Mouse (Mus musculus) hindbrain, embryonic 16.5 days (tissue): Measurements from ENCODE around the gene Fpr3. TPM values are rescaled to one million over a fixed set of nuclear protein-coding genes. Genes with fewer than 3 reads are reported as not detected.

Experiments
- ATAC-seq: fragments of 200-750 bp; cut with Nextera tagmentation; 2 replicates; pipeline ENCODE4 v1.8.0; 2017; ENCODE audit warnings: moderate TSS enrichment, moderate library complexity
- H3K27ac ChIP-seq: fragments of 300-500 bp; sonication (generic); 2 replicates; pipeline ENCODE4 v1.5.1; 2014; ENCODE audit warnings: low read depth, mild to moderate bottlenecking, control low read depth, low read length, moderate library complexity
- H3K27me3 ChIP-seq: fragments of 300-500 bp; sonication (generic); replicated peaks from 2 replicates; pipeline ENCODE4 v1.6.1; 2014; ENCODE audit warnings: low read length; ENCODE audit not compliant: control insufficient read depth, insufficient read depth
- H3K36me3 ChIP-seq: fragments of 300-500 bp; sonication (generic); 2 replicates; pipeline ENCODE4 v1.6.1; 2014; ENCODE audit warnings: mild to moderate bottlenecking, low read length, moderate library complexity, mixed read lengths; ENCODE audit not compliant: control insufficient read depth, insufficient read depth
- H3K4me1 ChIP-seq: fragments of 300-500 bp; sonication (generic); 2 replicates; pipeline ENCODE4 v1.6.1; 2014; ENCODE audit warnings: low read depth, low read length; ENCODE audit not compliant: control insufficient read depth, insufficient read depth
- H3K4me2 ChIP-seq: fragments of 300-500 bp; sonication (generic); 2 replicates; pipeline ENCODE4 v1.6.1; 2014; ENCODE audit warnings: mild to moderate bottlenecking, low read length, control low read depth, moderate library complexity
- H3K4me3 ChIP-seq: fragments of 300-500 bp; sonication (generic); 2 replicates; pipeline ENCODE4 v1.5.1; 2014; ENCODE audit warnings: mild to moderate bottlenecking, low read length, control low read depth, moderate library complexity
- H3K9ac ChIP-seq: fragments of 300-500 bp; sonication (generic); 2 replicates; pipeline ENCODE4 v1.6.1; 2014; ENCODE audit warnings: low read depth, mild to moderate bottlenecking, control low read depth, low read length, moderate library complexity
- H3K9me3 ChIP-seq: fragments of 300-500 bp; sonication (generic); 2 replicates; pipeline ENCODE4 v1.6.1; 2014; ENCODE audit warnings: mild to moderate bottlenecking, low read length, moderate library complexity; ENCODE audit not compliant: control insufficient read depth
- WGBS: fragments of 180-500 bp; shearing (Covaris S2); extraction: QIAGEN DNeasy Blood & Tissue Kit; methylation state at CpG from one replicate; pipeline ENCODE4 v1.1.7; 2014; 5-methylcytosine and 5-hydroxymethylcytosine counted together
- polyA plus RNA-seq: library from polyadenylated mRNA; unstranded; fragments of >200 nt; fragmentation: Nextera tagmentation; extraction: Ambion mirVana; gene quantifications from 2 replicates; pipeline ENCODE4 v1.2.1, GENCODE M21; 2015

Fpr3 gene
- polyA plus RNA-seq, 1 experiment from 2014 or later: not detected

GRCm38 (mm10) chr17:17849906-17850712 lies 37.5 kb upstream of the Fpr3 start:
- Histone ChIP-seq H3K9me3 (no peaks in the 10 kb centered on the region), H3K4me3 (peak overlapping the region; percentile 41), H3K4me2 (peak overlapping the region; percentile 58), H3K9ac (peak overlapping the region; percentile 47), H3K27ac (no peak overlapping the region), H3K4me1 (no peaks in the 10 kb centered on the region), H3K27me3 (no peaks in the 10 kb centered on the region), H3K36me3 (no peaks in the 10 kb centered on the region)
- peak; percentile 74 for ATAC-seq
- 21% methylated on average over 55 of the region's 55 CpGs for WGBS

DNA sequence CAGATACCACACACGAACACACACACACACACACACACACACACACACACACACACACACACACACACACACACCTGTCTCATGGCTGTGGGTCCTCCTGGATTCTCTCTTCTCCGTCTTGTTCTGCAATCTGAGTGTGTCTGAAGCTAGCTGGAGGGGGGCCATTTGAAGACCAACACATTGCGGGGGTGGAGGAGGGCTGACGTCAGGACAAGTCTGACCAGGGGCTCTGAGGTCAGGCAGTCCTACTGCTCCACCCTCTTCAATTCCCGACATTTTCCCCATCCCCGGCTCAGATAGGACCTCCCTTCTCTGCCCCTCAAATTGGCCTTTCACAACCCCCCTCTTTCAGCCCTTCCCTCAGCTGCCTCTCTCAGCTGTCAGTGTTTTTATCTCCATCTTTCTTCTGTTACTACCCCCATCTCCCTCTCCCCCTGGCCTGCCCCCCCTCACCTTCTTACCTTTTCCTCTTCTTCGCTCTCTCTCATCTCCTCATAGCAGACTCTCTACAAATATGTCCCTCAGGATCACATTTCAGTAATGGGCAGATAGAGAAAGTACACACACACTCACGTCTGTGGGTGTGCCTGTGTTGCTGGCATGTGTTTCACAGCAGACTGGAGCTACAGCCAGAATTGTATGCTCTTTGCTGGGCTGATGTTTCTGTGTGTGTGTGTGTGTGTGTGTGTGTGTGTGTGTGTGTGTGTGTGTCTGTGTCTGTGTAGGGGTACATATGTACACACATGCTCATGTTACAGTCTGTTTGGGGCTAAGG lies 32.4 kb upstream of the Fpr3 start, which contains the start of gene Has1:
Gene Has1, minus strand, starts transcription at position 142 of the 775 bp plus-strand sequence.
- Histone ChIP-seq H3K27me3 (no peaks in the 10 kb centered on the region), H3K4me1 (no peaks in the 10 kb centered on the region), H3K4me3 (no peak within 1 kb of the TSS), H3K9me3 (no peaks in the 10 kb centered on the region), H3K27ac (no peak within 1 kb of the TSS), H3K36me3 (no peaks in the 10 kb centered on the region), H3K4me2 (no peak within 1 kb of the TSS), H3K9ac (no peak within 1 kb of the TSS)
- 52% methylated on average over 7 of the region's 8 CpGs for WGBS
- ATAC-seq: no peak

- 64% methylated on average over 1 of the region's 1 CpGs for WGBS
These were observed 31.0 kb upstream of the Fpr3 start for GRCm38 (mm10) chr17:17856612-17857011.

DNA sequence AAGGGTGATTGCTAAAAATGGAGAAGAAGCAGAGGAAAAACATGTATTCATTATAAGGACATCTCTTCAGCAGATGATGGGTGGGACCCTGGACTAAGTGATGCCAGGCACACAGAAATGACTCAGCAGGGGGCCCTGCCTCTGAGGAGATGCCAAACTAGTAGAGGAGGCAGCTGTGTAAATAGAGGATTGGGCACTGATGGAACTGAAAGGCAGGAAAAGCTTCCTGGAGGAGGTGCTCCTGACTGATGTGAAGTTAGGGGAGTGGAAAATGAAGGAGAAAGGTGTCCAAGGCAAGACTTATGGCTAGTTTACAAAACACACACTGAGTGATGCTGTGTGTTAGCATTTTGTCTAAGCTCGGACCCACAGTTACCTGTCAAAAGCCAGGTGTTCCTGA lies 30.2 kb upstream of the Fpr3 start:
- Histone ChIP-seq H3K27ac (no peak overlapping the region), H3K4me3 (no peak overlapping the region), H3K9ac (no peak overlapping the region), H3K36me3 (peaks cover 2% of the 10 kb centered on the region; the same call in 1 of the 2 replicates), H3K4me2 (no peak overlapping the region), H3K9me3 (no peaks in the 10 kb centered on the region), H3K4me1 (no peaks in the 10 kb centered on the region), H3K27me3 (no peaks in the 10 kb centered on the region)
- 82% methylated on average over 1 of the region's 1 CpGs for WGBS
- no peak for ATAC-seq

More at GRCm38 (mm10) chr17:17856612-17857011, 31.0 kb upstream of the Fpr3 start:
- Histone ChIP-seq H3K36me3 (no peaks in the 10 kb centered on the region), H3K4me1 (no peaks in the 10 kb centered on the region), H3K27me3 (no peaks in the 10 kb centered on the region), H3K4me3 (no peak overlapping the region), H3K9ac (no peak overlapping the region), H3K27ac (no peak overlapping the region), H3K4me2 (no peak overlapping the region), H3K9me3 (no peaks in the 10 kb centered on the region)
- ATAC-seq: no peak

- Histone ChIP-seq H3K4me3 (no peak overlapping the region), H3K36me3 (peaks cover 5% of the 10 kb centered on the region; the same call in 1 of the 2 replicates), H3K4me2 (no peak overlapping the region), H3K27me3 (no peaks in the 10 kb centered on the region), H3K4me1 (no peaks in the 10 kb centered on the region), H3K9ac (no peak overlapping the region), H3K9me3 (no peaks in the 10 kb centered on the region), H3K27ac (no peak overlapping the region)
- ATAC-seq: no peak
- 88% methylated on average over 3 of the region's 3 CpGs for whole genome bisulfite sequencing
These were observed 27.5 kb upstream of the Fpr3 start for GRCm38 (mm10) chr17:17860110-17860509.

DNA sequence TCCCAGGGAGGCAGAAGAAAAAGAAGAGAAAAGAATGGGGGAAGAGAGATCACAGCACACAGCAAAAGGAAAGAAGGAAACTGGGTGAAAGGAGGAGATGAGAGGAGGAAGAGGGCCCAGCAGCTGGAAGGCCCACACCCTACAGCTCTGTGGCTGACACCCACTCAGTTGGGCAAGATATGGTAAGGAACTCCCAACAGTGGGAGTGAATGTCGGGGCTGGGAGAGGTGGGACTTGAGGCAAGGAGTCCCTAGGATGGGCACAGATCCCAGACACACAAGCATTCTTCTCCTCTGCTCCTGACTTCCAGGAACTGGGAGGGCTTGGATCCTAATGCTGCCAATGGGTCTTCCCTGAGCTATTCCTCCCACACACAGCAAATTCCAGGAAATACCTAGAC lies 25.3 kb upstream of the Fpr3 start:
- no peaks in the 10 kb centered on the region for H3K27me3 ChIP-seq
- no peak for ATAC-seq
- no peaks in the 10 kb centered on the region for H3K9me3 ChIP-seq
- H3K4me3 ChIP-seq: no peak overlapping the region
- 81% methylated on average over 1 of the region's 1 CpGs for WGBS
- peaks cover 5% of the 10 kb centered on the region; the same call in 1 of the 2 replicates for H3K36me3 ChIP-seq
- H3K4me2 ChIP-seq: no peak overlapping the region
- no peaks in the 10 kb centered on the region for H3K4me1 ChIP-seq
- no peak overlapping the region for H3K9ac ChIP-seq
- no peak overlapping the region for H3K27ac ChIP-seq

- no peak for ATAC-seq
- Histone ChIP-seq H3K9me3 (no peaks in the 10 kb centered on the region), H3K4me3 (no peak overlapping the region), H3K4me2 (no peak overlapping the region), H3K4me1 (no peaks in the 10 kb centered on the region), H3K27me3 (no peaks in the 10 kb centered on the region), H3K27ac (no peak overlapping the region), H3K9ac (no peak overlapping the region), H3K36me3 (peaks cover 5% of the 10 kb centered on the region; the same call in 1 of the 2 replicates)
- 63% methylated on average over 2 of the region's 2 CpGs for WGBS
These were observed 22.5 kb upstream of the Fpr3 start for GRCm38 (mm10) chr17:17865168-17865567.

DNA sequence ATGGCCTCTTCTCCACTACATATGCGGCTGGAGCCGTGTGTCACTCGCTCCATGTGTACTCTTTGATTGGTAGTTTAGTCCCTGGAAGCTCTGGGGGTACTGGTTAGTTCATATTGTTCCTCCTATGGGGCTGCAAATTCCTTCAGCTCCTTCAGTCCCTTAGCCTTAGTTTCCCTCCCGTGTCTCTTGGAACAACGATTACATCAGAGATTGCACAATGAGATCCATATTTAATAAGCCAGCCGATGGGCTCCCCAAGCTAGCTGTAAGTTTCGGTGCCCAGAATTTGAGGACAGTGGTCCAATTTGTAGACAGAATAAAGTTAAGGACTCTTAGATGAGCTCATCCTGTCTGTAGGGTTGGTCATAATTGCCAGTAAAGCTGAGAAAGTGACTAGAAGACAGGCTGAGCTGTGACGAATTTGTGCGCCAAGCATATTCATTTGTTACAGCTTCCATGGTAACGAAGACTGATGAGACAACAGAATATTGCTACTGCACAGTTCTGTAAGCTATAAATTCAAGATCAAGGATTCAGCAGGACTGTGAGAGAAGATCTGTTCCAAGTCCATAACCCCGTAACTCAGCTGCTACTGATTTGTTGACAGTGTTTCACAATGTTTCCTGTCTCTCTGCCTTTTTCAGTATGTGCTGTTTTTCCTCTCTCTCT lies 20.7 kb upstream of the Fpr3 start:
- H3K9ac ChIP-seq: no peak overlapping the region
- H3K4me1 ChIP-seq: no peaks in the 10 kb centered on the region
- H3K4me3 ChIP-seq: no peak overlapping the region
- 87% methylated on average over 11 of the region's 11 CpGs for WGBS
- no peak overlapping the region for H3K4me2 ChIP-seq
- ATAC-seq: 0 out of 2 replicates have a peak, but pooled peaks have one; percentile 34
- H3K36me3 ChIP-seq: peaks cover 5% of the 10 kb centered on the region; the same call in 1 of the 2 replicates
- no peak overlapping the region for H3K27ac ChIP-seq
- H3K27me3 ChIP-seq: no peaks in the 10 kb centered on the region
- no peaks in the 10 kb centered on the region for H3K9me3 ChIP-seq
